Mouse (Mus musculus): ENCODE results near the gene Slc20a1.

The Slc20a1 gene

DNA sequence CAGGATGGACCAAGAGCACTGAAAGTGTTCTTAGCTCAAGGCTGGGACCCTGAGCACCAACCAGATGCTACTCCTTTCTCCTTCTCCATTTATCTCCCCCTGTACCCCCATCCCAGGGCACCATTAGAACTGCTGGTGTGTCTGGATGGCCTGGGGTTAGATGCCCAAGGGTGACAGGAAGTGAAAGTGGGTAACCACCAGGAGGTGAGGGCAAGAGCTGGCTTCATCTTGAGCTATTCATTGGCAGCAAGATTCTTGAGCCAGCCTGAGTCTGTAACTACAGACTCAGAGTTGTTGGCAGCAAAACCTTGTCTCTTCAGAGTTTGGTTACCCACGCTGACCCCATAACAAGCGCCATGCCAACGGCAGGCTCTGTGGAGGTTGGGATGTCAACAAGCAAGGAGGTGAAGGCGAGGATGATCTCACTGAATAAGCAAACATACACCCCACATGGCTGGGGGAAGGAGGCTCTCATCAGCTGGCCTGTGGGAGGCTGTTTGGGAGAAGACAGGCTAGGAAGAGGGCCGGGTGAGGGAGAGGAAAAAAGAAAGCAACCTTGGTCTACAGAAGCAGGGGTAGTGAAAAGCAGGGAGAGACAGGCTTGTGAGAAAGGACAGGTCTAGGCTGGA is 12.2 kb upstream of the Slc20a1 start:
- DNase-seq (ENCODE audit: low spot score in 2 of 2), result no peak

DNA sequence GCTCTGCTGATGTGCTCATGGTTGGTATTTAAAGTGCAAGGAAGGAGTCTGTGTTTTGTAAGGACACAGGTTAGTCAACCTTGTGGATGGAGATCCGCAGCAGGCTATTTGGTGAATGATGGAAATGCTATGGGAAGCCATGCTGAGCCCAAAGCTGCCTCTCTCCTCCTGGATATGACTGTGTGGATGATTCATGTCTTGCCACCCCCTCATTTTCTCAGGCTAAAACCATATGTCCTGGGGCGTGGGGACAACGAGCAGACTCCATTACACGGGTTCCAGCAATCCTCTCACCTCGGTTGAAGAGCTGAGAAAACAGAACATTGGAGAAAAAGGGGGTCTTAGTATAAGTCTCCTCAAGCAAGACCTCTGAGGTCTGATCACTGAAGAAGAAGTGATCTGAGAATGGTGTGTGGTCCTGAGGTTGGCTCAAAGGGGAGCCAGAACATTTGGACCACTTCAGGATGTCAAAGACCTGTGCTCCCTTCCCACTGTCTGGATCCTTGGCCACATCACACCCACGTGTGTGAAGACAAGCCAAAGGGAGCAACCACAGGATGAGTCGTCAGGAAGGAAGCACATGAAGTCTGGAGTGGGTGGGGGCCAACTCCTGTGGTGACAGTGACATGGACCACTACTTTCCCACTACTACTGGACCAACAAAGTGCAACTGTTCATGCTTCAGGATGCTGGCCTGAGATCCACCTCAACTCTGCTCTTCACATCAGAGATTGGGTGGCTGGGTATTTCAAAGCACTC is 6.0 kb upstream of the Slc20a1 start:
- no peak for DNase-seq (ENCODE audit: low spot score in 2 of 2)

DNA sequence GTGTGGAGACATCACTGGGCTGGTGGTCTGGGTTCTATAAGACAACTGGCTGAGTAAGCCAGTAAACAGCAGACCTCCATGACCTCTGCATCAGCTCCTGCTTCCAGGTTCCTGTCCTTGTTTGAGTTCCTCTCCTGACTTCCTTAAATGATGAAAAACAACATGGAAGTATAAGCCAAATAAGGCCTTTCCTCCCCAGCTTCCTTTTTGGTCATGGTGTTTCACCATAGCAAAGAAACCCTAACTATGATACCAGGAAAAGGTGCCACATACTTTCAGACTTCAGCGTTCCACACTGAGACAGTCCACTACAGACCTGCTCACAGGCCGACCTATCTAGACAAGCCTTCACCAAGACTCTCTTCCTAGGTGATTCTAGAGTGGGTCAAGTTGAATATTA is 2.2 kb upstream of the Slc20a1 start:
- no peak for DNase-seq (ENCODE audit: low spot score in 2 of 2)

DNA sequence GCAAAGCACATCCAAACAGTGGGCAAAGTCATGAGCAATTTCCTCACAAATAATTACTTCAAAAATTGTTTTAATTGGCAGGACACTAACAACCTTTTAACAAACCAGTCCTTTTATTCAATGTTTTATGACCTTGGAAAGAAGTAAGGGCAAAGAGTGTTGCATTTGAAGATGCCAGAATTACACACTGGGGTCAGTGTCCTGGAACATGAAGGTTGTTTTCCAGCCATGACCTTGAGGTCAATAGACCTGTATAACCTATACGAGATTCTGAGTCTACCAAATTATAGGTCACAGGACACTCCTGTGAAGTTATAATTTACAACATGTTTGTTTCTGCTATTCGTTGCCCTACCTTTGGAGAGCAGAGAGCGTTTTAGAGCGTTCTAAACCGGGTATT is 1.4 kb upstream of the Slc20a1 start:
- DNase-seq (ENCODE audit: low spot score in 2 of 2), result no peak

DNA sequence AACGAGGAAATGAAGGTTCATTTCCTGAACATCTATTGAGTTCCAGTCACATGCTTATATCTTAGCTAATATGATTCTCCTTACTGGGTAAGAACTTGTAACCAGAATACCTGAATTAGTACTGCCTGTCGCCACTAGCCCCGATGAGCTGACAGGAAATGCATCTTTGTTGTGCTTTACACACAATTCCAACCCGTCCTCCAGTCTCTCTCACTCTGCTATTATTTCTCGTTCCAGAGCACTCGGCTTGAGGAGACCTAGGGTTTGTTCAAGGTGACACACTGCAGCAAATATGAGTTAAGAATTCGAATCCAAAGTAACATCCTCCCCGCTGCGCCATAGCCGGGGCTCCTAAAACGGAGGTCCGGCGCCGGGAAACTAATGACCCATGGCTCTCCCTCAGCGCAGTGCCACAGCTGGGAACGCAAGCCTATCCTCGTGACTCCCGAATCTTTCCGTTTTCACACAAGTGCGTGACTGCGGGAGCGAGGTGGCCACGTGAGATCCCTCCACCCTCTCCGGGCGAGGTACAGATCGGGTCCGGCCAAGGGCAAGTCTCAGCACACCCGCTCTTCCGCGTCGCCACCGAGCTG is 625 bp upstream of the Slc20a1 start:
- DNase-seq (ENCODE audit: low spot score in 2 of 2), result no peak

DNA sequence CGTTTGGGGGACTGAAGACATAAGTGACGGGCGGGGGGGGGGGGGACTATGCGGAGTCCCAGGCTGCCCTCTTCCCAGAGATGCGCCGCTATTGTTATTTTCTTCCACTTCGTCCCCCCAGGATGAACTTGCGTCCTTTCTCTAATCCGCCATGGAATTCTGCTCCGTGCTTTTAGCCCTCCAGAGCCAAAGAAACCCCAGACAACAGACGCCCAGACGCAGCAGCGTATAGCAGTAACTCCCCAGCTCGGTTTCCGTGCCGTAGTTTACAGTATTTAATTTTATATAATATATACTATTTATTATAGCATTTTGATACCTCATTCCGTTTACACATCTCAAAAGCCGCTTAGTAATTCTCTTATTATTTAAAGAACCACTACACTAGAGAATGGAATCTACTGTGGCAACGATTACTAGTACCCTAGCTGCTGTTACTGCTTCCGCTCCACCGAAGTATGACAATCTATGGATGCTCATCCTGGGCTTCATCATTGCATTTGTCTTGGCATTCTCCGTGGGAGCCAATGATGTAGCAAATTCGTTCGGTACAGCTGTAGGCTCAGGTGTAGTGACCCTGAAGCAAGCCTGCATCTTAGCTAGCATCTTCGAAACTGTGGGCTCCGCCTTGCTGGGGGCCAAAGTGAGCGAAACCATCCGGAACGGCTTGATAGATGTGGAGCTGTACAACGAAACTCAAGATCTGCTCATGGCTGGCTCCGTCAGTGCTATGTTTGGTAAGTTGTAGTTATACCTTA is 943 bp downstream of the Slc20a1 start:
- peak; percentile 55 to 73 for DNase-seq (ENCODE audit: low spot score in 2 of 2)

DNA sequence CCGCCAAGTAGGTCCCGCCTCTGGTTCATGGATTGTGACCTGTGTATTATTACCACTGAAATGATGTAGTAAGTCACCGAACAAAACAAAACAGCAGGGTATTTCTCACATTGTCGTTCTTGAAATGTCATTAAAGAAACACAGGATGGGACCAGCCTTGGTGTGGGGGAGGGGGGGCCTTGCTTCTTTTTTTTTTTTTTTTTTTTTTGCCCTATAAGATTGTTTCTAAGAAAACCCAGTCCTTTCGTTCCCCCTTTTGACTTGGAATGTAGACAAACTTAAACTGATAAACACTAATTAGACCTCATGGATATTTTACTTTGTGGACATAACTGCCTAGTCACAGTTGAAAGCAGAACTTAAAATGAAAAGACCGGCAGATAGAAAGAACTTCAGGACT is 6.4 kb downstream of the Slc20a1 start:
- no peak for DNase-seq (ENCODE audit: low spot score in 2 of 2)

DNA sequence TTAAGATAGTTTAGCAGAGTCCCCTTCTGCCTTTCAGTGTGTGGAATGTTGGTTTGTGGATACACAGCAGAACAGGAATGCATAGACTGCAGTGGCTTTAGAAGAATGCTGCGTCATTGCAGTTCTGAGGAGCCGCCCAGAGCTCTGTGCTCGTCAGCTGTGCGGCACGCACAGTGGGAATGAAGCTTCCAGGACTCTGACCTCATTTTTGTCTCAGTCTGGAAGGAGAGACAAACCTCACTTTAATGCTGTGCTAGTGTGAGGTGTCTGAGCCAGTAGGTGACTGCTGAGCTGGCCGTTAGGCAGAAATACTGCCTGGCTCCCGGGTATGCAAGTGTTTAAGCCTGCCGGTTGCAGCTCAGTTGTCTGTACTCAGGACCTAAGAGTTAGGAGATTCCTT is 8.3 kb downstream of the Slc20a1 start:
- no peak for DNase-seq (ENCODE audit: low spot score in 2 of 2)

DNA sequence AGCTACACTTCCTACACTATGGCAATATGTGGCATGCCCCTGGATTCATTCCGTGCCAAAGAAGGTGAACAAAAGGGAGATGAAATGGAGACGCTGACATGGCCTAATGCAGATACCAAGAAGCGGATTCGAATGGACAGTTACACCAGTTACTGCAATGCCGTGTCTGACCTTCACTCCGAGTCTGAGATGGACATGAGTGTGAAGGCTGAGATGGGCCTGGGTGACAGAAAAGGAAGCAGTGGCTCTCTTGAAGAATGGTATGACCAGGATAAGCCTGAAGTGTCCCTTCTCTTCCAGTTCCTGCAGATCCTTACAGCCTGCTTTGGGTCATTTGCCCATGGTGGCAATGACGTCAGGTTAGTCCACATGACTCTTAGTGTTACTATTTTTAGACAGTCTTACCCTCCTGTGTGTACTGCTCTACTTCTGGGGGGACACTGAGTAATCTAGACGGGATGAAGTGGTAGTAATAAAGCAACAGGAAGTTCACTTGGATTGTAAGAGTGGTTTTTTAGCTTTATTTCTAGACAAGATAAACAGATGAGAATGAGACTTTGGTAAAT is 9.7 kb downstream of the Slc20a1 start:
- DNase-seq (ENCODE audit: low spot score in 2 of 2), result no peak

DNA sequence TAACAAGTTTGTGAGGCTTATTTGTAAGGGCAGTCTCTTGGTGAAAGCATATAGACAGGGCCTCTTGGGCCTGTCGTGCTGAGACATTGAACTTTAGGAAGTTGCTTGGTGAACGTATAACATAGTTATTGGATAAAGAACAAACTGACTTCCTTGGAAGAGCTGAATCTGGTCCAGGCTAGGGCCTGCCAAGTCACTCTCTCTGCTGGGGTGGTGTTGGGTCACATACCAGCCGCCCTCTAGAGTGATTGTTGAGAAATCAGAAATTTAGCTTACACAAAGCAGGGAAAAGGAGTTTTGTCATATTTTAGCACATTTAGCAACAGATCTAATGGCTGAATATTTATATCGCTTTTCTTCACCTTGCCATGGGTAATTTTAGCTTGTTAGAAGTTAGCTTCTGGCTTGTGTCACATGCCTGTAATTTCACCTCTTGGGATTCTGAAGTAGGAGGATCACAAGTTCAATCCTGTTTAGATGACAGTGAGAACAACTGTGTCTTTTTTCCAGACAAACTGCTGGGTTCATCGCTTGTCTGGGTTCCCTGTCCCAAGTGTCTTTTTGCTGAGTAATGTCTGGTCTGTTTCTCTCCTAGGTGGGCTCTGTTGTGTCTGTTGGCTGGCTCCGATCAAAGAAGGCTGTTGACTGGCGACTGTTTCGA is 11.7 kb downstream of the Slc20a1 start:
- no peak for DNase-seq (ENCODE audit: low spot score in 2 of 2)

DNA sequence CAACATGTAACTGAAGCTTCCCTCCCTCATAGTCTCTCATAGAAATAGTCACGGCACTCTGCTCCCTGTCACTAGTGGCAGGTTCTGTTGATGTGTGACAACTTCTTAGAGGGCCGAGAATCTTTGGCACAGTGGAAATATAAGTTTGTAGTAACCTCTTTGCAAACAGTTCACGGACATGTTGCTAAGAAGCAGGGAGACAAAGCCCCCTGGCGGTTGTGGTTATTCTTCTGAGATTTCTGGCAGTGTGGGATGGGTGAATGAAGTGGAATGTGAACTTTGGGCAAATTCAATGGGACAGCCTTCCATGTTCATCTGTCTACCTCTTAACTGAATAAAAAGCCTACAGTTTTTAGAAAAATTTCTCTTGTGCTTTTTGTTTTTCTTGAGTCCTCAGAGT is 12.7 kb downstream of the Slc20a1 start:
- no peak for DNase-seq (ENCODE audit: low spot score in 2 of 2)

DNA sequence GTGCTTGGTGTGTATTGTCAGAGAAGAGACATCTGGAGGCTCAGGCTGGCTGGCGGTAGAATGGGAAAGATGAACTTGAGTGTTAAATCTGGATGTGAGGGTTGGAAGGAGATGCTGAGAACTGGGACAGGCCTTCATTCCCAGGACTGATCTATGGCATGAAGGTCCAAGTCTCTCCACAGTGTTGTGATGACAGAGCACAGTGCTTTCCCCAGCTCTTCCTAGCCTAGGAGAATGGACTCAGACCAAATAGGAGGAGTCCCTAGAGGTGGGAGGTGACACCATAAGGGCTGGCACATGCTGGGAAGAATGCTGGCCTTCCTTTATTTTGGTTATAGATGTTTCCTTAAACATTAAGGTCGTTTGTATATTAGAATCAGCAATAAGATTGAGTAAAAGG is 13.4 kb downstream of the Slc20a1 start:
- no peak for DNase-seq (ENCODE audit: low spot score in 2 of 2)

DNA sequence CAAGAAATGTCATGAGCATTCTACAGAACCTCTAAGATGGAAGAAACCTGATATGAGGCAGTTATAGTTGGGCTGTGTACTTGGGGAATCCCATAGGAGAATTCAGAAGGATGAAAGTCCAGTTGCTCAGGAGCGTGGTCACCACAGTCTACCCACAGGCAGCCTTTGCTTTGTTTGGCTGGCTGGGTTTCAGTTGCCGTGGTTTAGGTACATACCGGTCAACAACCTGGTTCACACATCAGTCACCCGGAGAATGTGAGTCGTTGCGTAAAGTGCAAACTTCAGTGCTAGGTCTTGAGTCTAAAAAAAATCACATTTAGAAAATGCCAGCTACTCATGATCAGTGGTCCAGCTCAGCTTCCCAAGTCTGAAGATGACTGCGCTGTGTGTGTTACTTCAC is 14.0 kb downstream of the Slc20a1 start:
- no peak for DNase-seq (ENCODE audit: low spot score in 2 of 2)

DNA sequence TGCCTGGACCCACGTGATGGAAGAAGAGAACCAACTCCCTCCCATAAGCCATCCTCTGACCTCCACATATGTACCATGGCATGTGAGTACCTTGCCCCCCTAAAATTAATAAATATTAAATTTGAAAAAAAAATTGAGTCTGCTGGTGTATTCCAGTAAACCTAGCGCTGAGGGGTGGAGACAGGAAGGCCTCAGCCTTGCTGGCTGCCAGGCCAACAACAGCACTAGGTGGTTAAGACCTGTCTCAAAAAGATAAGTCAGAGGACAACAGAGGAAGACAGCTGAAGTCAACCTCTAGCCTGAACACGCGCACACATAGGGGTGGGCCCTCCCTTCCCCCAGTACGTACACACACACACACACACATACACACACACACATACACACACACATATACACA is 16.2 kb downstream of the Slc20a1 start:
- DNase-seq (ENCODE audit: low spot score in 2 of 2), result no peak

DNA sequence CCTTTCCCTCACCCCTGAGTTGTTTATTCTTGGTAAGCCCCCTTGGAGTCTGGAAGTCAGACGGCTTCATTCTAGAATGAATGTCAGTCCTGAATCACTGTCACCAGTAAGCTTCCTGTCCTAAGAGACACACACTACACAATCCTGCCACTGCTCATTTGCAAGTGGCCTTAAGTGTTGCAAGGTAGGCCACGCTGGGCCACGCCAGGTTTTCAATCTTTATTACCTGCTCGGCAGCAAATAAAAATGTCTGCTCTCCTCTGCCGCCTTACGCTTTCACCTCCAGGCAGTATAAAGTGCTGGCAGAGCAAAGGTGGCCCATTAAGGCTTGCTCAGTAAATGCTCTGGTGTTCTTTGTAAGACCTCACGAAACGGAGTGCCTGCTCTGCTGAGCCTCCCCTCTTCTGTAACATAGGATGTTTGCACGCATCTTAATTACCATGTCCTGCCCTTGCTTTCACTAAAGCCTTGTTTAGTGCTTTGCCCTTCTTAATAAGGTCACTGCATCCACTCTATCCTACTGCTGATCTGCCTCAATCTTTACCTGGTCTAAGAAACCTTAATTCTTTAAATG is 19.1 kb downstream of the Slc20a1 start:
- DNase-seq (ENCODE audit: low spot score in 2 of 2), result no peak

DNA sequence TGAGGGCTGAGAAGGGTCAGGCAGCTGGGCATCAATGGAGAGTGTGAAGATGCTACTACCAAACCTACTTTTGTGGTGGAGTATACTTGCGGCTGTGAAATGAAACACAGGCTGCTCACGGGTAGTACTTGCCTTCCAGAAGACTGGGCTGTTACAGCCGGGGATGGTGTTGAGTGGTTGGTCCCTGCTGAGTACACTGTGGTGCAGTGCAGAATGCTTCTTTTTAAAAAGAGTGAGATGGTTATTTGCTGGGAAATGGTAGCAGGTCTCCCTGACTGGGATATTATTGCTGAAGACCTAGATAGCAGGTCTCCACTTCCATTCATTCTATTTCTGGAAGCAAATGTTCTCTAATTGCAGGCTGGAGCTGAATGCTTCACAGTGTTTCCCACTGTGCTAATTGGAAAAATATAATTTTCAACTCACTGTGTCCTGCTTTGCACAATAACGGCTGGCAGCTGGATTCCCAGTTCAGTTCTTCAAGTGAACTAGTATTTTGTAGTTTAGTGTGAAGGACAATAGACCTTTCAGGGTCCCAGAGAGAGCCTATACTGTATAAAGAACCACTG is 20.1 kb downstream of the Slc20a1 start:
- DNase-seq (ENCODE audit: low spot score in 2 of 2), result no peak

DNA sequence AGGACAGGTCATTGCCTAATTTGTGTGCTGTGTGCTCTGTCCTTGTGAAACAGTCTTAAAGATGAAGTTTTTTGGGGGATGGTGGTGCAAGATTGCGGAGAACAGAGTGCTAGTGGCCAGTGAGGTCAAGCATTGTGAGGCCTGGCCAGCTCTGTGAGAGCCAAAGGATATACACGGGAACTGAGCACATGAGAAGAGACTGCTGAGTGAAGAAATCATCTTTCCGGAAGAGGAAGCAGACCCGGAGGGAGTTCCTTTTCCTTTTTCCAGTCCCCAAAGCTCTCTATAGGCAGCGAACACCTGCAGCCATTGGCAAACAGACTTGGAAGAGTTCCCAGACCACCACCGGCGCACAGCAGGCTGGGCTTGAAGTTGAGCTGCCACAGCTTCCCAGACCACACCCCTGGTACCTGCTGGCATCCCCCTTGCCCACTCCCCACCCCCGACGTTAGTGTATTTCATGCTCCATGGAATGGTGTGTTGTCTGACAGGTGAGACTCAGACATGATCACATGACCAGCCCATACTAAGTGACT is 22.6 kb downstream of the Slc20a1 start:
- no peak for DNase-seq (ENCODE audit: low spot score in 2 of 2)

DNA sequence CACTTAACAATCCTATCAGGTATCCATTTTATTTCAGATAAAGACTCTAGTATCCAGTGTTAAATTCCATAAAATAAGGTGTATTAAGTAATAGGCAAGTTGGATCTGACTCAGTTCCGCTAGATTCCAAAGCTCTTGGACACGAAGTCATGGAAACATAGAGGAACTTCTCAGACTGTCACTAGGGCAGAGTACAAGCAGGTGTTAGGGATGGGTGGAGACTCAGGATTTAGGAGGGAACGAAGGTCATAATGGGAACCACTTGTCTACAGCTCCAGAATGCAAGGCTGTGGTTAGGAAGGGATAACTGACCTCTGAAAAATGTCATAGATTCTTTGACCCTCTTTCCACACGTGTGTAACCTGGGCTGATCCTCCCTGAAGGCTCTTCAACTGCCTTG is 25.6 kb downstream of the Slc20a1 start:
- DNase-seq (ENCODE audit: low spot score in 2 of 2), result no peak

DNA sequence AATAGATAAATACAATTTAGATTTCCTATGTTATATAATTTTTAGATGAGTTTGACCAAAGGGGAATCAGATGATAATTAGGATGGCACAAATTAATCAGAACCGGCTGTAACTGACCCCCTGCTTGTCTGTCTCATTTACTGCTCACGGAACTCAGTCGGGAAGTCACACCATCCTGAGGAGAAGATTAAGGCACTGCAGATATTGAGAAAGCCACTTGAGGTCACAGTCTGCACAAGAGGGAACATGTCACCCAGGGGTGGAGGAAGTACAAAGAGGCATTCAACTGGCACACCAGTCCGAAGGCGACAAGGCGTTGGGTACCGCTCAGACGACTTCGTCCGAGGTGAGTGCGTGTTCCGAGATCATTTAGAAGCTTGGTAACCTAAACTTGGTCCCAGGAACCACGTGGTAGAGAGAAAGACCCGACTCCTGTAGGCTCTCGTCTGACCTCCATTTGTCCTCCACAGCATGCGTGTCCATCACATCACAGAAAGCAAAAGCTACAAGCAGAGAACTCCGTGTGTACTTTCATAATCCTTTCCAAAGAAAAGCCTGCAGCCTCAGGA is 26.8 kb downstream of the Slc20a1 start:
- no peak for DNase-seq (ENCODE audit: low spot score in 2 of 2)

DNA sequence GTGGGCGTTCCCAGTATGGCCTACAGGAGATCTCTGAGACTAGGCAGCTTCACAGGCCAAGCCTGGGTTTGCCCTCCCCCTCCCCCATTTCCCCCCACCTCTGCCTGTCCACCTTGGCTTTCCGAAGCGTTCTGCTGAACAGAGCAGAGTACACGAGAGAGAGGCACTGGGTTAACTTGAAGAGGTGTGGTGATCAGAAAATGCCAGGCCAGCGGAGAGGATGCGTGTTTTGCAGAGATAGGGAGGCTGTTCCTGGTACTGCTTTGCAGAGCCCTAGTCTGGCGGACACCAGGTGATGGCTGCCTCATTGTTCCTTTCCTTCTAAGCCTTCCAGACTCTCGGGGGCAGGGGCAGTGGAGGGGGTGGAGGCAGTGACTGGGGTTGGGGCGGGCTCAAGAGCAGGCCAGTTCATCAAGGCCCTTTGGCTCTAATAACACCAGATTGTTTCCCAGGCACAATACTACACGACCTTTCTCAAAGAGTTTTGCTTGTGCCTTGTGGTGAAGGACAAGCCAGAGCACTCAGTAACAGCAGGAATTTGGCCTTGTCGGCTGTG is 27.8 kb downstream of the Slc20a1 start:
- peak; percentile 77 to 82 for DNase-seq (ENCODE audit: low spot score in 2 of 2)
